Mouse (Mus musculus): Measurements from ENCODE around the gene Lrriq3.

Gene Lrriq3

GRCm38 (mm10) chr3:155093116-155093956, at the start of gene Lrriq3, which contains the start of gene Fpgt:
TSS of gene Lrriq3 (plus strand) at chr3:155093434.
TSS of gene Fpgt (minus strand) at chr3:155093403.
- DNase-seq: peak; percentile 92

- peak; percentile 5 for DNase-seq
Observed at GRCm38 (mm10) chr3:155052021-155052420, 41.2 kb upstream of the Lrriq3 start.

DNA sequence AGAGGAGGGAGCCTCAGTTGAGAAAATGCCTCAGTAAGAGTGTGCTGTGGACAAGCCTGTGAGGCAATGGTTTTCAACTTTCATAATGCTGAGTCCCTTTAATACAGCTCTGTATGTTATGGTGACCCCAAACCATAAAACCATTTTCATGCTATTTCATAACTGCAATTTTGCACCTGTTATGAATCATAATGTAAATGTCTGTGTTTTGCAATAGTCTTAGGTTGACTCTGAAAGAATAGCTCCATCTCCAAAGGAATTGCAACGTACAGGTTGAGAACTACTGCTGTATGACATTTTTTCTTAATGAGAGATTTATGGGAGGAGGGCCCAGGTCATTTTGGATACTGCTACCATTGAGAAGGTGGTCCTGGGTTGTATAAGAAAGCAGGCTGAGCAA, 40.0 kb upstream of the Lrriq3 start:
- no peak for DNase-seq

GRCm38 (mm10) chr3:155055231-155055916, 37.9 kb upstream of the Lrriq3 start, which contains the start of gene Tnni3k:
TSS of gene Tnni3k (minus strand) at chr3:155055407.
- DNase-seq: no peak

DNA sequence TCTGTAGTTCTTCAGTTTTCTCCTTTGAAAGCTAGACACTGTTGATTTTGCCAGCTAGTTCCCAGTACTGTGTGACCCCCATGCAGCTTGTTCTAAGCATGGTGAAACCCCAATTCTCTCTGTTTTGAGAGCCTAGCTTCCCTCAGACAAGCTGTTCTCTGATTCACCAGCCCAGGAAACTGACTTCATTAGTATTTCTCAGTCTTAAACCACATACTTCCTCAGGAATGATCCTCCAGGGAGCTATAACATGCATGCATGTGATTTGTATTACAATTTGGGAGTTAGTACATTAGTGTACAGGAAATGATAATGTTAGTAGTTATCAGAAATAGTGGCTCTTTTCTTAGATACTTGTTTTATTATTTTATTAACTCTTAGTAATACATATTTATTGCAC, 36.6 kb upstream of the Lrriq3 start:
- no peak for DNase-seq

GRCm38 (mm10) chr3:155057566-155057965, 35.7 kb upstream of the Lrriq3 start:
- DNase-seq: no peak

- no peak for DNase-seq
Observed at GRCm38 (mm10) chr3:155058800-155059448, 34.3 kb upstream of the Lrriq3 start.

DNA sequence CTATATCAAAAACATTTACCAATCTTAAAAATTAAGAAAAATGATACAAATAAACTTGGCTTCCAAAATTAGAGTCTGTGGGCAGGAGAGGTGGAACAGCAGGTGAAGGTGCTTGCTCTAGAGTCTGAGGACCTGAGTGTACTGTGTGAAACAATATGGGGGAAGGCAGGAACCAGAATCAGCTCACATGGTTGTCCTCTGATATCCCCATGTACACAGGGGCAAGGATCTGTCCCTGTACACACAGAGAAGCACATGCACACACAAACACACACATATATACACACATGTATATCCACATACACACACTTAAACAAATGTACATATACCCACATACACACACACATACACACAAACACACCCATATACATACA, 33.8 kb upstream of the Lrriq3 start:
- no peak for DNase-seq

DNA sequence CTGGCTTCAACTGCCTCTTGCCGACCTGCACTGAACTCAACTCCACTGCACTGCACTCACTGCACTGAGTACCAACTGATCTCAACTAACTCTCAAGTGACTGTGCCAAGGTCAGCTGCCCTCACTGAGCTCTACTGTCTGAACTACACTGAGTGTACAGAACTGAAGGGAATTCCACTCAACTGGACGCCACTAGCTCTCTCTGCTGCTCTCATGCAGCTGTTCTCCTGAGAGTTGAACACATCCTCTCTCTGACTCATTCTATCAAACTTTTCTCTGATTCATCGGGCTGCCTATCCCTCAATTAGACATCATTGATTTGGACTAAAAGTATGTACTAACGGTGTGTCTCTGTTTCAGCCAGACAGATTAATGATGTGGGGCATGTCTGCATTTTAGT, 15.3 kb upstream of the Lrriq3 start:
- DNase-seq: no peak

DNA sequence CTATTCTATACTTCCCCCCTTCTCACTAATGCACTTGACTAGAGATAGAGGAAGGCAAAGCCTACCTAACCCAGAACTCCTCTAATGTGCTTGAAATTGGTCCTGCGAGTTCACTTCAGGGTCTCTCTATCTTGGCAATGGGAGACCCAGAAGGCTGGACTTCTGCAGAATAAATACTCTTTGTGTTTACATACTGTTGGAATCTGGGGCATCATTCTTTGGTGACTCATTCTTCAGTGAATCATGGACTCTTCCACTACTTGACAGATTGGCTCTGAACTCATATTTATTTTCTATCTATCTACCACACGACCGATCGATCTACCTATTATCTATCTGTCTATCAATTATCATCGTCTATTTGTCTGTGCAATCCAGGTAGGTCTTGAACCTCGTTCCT, 1.2 kb upstream of the Lrriq3 start:
- DNase-seq: no peak

- peak; percentile 51 for DNase-seq
Observed at GRCm38 (mm10) chr3:155099266-155099665, 6.0 kb downstream of the Lrriq3 start.

GRCm38 (mm10) chr3:155105957-155106356, 12.7 kb downstream of the Lrriq3 start:
- no peak for DNase-seq

DNA sequence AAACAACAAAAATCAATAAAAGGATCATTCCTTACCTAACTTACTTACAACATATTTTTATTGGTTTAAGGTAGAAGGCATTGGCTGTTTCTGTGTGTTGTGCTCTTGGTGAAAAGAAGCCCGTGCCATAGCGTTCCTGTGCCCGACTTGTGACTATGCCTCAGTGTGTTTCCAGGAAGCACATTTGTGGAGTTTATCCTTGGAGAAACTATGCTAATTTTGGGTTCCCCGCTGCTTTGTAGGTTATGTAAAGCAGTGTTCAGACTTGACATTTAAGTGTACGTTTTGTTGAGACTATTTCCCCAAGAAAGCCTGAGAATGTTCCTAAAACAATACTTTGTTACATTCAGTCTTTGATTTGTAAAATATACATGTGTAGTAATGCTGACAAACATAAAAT, 44.5 kb downstream of the Lrriq3 start:
- no peak for DNase-seq

DNA sequence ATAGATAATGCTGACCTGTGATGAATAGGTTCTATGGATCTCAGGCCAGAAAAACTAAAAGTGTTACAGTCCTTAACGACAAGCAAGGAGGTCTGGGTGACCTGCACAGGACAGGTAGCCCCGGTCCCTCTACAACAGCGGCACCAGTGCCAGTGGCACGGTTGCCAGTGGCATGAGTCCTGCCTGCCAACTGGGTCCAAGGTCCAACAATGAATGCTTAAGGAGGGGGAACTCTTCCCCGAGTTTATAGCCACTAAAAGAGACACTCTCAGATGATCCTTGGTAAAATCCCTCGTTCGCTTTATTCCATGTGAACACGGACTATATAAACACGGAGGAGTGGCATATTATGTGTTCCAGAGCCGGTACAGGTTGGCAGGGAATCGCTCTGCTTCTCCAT, 47.8 kb downstream of the Lrriq3 start:
- DNase-seq: peak; percentile 22

GRCm38 (mm10) chr3:155144368-155144767, 51.1 kb downstream of the Lrriq3 start:
- no peak for DNase-seq

- no peak for DNase-seq
Observed at GRCm38 (mm10) chr3:155161842-155162241, 68.6 kb downstream of the Lrriq3 start.

- no peak for DNase-seq
Observed at GRCm38 (mm10) chr3:155180303-155180902, 87.2 kb downstream of the Lrriq3 start.

- no peak for DNase-seq
Observed at GRCm38 (mm10) chr3:155186456-155186855, 93.2 kb downstream of the Lrriq3 start.

GRCm38 (mm10) chr3:155188857-155189256, 95.6 kb downstream of the Lrriq3 start:
- DNase-seq: no peak

- peak; percentile 5 for DNase-seq
Observed at GRCm38 (mm10) chr3:155234919-155235318, 141.7 kb downstream of the Lrriq3 start.

DNA sequence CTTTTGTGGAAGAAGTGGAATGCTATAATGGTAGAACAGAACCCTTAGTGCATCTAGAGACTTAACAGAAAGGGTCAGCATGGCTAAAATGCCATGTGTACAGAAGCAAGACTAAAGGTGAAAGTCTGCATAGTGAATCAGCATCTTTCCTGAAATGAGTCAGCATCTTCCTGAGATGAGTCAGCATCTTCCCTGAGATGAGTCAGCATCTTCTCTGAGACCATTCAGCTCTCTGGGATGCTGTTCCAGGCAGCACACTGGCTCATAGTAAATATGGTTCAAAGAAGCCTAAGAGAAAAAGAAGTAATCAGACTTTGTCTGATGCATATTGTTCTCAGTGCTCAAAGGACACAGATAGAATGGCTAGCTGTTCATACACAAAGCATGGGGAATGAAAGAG, 142.3 kb downstream of the Lrriq3 start:
- DNase-seq: no peak
